Mouse (Mus musculus): ENCODE measurements around the gene Clcf1.

Gene Clcf1

DNA sequence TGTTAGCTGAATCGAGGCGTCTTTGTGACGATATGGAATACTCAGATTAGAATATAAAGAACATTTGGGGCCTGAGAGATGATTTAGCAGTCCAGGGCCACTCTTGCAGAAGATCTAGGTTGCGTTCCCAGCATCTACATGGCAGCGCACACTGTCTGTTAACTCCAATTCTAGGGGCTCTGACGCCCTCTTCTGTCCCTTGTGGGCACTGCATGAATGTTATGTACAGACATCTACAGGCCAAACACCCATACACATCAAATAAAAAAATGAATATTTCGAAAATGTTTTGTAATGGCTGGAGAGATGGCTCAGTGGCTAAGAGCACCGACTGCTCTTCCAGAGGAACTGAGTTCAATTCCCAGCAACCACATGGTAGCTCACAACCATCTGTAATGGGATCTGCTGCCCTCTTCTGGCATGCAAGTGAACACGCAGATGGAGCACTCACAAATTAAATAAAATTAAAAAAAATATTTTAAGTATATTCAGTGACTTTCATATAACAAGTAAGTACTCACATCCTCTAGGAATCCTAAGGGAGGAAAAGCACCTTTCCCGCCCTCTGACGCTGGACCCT is 41.6 kb downstream of the Clcf1 start:
- no peak for DNase-seq (ENCODE audit: low spot score)

DNA sequence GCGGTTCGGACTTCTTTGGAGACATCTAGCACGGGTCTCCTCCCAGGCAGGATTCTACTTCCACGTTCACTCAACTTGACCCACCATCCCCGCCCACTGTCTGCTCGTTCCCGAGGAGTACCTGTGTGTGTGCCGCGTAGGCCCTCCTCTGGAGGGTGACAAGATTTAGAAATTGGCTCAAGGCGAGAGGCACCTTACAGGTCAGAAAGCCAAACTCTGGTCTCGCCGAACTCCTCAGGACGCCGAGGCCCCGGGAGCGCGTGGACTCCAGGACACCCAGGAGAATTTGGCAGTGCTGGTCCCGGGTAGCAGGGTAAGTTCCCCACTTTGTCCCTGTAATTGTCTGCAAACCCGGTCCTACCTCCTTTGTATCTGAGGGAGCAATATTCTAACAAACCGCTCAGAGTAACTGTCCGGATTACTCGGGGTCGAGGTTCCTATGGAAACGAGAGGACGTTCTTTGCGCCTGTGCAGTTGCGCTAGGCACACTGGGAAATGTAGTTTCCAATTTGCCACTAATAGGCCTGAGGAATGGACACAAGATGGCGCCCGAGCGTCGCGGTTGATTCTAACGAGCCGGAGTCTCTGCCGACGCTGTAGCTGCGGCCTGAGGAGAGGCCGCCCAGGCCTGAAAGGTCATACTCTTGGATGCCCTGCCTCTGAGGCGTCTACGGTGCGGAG is 43.3 kb downstream of the Clcf1 start:
- peak; percentile 95 for DNase-seq (ENCODE audit: low spot score)

GRCm38 (mm10) chr19:4257897-4258252 is 43.8 kb downstream of the Clcf1 start:
- DNase-seq (ENCODE audit: low spot score) = no peak

DNA sequence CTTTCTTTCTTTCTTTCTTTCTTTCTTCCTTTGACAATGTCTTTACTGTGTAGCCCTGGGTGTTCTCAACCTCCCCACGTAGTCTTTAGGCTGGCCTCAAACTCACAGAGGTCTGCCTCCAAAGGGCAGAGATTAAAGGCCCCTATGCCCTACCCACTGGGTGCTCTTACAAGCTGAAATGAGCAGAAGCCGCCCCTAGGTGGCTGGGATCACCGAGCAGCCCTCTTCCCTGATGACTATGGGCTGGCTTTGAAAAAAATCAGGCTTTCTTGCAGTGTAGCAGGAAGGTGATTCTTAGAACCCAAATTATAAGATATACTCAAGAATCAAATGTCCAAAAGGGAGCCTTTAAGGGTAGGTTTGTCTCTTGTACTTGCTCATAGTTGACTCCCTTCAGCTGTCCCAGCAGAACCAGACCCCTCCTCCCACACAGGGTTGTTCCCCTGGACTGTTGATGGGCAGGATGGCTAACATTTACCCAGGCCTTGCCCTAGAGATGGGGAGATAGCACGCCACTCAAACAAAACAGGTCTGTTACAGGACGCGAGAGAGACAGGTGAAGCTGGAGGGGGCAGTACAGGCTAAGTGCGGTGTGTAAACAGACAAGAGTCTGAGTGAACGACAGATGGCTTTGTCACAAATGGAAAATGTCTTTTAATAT is 47.1 kb downstream of the Clcf1 start:
- peak; percentile 21 for DNase-seq (ENCODE audit: low spot score)

DNA sequence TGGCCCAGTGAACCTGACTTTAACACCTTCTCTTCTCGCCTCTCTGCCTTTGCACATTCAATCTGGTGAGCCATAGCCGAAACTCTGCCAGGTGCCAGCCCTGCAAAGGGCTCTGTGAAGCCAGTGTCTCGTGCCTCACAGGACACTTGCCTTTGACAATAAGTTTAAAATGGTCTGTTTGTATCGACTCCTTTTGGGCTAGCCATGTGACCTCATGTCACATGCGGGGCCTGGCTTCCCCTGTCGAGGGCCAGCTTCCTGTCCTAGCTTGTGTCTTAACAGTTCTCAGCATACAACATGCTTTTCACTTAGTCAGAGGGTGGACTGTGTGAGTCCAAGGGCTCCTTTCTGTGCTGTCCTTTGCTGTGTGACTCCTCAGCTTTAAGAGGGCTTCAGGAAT is 48.7 kb downstream of the Clcf1 start:
- DNase-seq (ENCODE audit: low spot score) = no peak

- no peak for DNase-seq (ENCODE audit: low spot score)
These were observed 49.7 kb downstream of the Clcf1 start for GRCm38 (mm10) chr19:4263702-4264101.

DNA sequence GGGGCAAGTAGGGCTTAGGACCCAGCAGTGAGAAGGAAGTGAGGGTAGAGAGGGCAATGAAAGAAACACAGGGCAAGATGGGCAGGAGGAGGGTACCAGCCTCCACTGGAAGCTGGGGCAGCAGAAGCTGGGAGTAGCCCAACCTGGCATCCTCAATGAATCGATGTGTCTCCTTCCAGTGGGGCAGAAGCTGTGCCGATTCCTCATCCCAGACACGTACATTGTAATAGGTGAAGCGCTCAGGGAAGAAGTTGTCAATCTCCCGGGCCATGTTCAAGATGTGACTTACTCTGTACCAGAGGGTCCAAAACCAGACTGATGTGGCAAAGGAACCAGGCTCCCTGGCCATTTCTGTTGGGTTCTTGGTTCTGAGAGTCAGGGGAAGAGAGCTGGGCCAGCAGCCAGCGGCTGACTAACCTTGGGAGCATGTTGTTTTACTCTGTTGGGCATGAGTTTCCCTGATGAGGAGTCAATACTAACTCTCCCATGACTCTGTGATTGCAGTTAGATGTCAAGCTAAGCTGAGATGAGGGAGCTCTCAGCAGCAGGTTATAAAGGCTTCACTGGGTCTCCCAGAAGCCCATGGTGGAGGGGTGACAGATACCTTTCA is 50.2 kb downstream of the Clcf1 start:
- DNase-seq (ENCODE audit: low spot score) = no peak

DNA sequence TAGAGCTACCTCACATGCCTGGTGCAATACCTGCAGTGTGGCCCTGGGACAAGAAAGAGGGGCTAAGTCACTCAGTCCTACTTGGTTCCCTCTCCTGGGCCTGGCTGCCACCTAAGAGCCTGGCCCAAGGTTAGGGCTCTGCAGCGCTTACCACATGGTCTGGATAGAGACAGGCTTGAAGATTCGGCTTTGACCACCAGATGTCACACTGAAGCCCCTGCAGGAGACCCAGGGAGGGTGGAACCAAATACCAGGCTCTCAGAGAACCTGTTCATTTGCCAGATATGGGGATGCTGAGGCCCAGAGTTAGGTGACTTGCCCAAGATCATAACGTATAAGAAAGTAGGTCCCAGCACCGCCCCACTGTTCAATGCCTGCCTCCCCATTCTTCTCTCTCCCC is 51.9 kb downstream of the Clcf1 start:
- DNase-seq (ENCODE audit: low spot score) = no peak

GRCm38 (mm10) chr19:4268566-4269361 is 54.7 kb downstream of the Clcf1 start, which contains the start of gene Ssh3:
TSS of gene Ssh3 (minus strand) at chr19:4269180.
- no peak for DNase-seq (ENCODE audit: low spot score)

DNA sequence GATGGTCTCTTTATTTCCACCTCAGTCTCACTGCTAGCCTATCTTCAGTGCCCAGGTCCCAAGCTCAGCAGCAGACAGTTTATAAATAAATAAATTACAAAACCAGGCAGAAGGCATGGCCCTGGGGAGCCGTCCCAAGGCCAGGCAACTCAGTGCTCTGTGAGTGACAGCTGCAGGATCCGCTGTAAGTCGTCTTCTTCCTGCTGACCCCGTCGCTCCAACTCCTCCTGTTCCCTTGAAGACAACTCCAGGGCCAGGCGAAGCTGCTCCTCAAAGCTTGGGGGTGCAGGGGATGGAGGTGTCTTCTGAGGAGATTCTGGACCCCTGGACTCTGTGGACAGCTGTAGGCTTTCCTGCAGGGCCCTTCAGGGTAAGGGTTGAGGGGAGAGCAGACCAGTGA is 56.1 kb downstream of the Clcf1 start:
- DNase-seq (ENCODE audit: low spot score) = no peak

DNA sequence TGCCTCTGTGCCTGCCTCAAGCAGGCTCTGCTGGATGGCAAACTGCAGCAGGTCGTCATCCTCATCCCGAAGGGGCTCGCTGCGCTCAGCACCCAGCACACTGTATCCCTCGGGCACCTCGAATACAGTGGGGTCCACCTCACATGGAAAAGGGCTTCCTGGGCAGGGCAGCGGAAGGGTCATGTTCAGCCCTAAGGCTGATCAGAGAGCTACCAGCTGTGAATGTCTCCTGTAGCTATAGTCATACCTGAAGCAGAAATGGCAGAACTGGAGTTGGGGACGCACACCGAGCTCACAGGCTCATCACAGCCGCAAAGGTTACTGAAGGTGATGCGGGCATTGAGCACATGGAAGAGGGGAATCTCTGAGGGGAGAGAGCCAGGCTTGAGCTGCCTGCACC is 56.9 kb downstream of the Clcf1 start:
- DNase-seq (ENCODE audit: low spot score) = no peak
